16 mouse cellular contexts compared by ENCODE assay signal in genomic region chr11:75540209-75540608, GRCm38 (mm10). TPM values are rescaled to one million over a fixed set of nuclear protein-coding genes. Genes with fewer than 3 reads are reported as not detected.
A peak's percentile ranks its signal among the peaks of the same experiment; 100 is the strongest.
DNase-seq lines count a peak whose midpoint lies in the region; ATAC-seq and TF ChIP-seq lines count a peak whose summit lies in the region.
"Had no signal": no experiment of that assay in that cellular context is flagged by ENCODE, and none has a peak within 500 bp of the region (broad histone marks: within the 10 kb centered on the region; RNA-seq: fewer than 3 reads in every experiment).

No protein-coding gene starts in this region.

- no peak for DNase-seq in cerebellum, adult 2 months
- DNase-seq in cerebellum, adult 18-20 months = no peak
- DNase-seq in lung, postnatal 0 days (ENCODE audit: low spot score) = no peak
- DNase-seq in lung, adult 18-20 months = no peak
- DNase-seq in liver, embryonic 13.5 days = no peak
- no peak for DNase-seq in adrenal gland, postnatal 25 days
- DNase-seq: heart, adult 2 months; kidney, adult 9 months; kidney, postnatal 4 days; lung, postnatal 4 days had no signal

- peak overlapping the region; percentile 78 for H3K27ac ChIP-seq in cerebellum, adult 2 months (ENCODE audit: insufficient read depth, low read length)
- H3K27ac ChIP-seq in heart, embryonic 16.5 days (ENCODE audit: low read length) = peak overlapping the region; percentile 36; the same call in 1 of the 2 replicates
- H3K27ac ChIP-seq in heart, embryonic 12.5 days (ENCODE audit: poor library complexity, severe bottlenecking) = no peak overlapping the region
- H3K27ac ChIP-seq in lung, postnatal 0 days (ENCODE audit: low read length) = 0 out of 2 replicates have a peak overlapping the region, but pooled peaks have one; percentile 14
- peak overlapping the region; percentile 26; the same call in 1 of the 2 replicates for H3K27ac ChIP-seq in liver, embryonic 13.5 days
- H3K27ac ChIP-seq: embryonic facial prominence, embryonic 13.5 days; heart, adult 2 months had no signal

- 35% methylated on average over 8 of the region's 8 CpGs for WGBS in cerebellum, adult 2 months
- 87% methylated on average over 8 of the region's 8 CpGs for WGBS in heart, embryonic 16.5 days
- 78% methylated on average over 8 of the region's 8 CpGs for WGBS in heart, embryonic 12.5 days
- WGBS in lung, postnatal 0 days = 77% methylated on average over 8 of the region's 8 CpGs
- 77% methylated on average over 8 of the region's 8 CpGs for WGBS in liver, embryonic 13.5 days (ENCODE audit: insufficient replicate concordance)

- no peak overlapping the region for H3K9ac ChIP-seq in heart, embryonic 16.5 days (ENCODE audit: low read length)
- no peak overlapping the region for H3K9ac ChIP-seq in heart, embryonic 12.5 days
- no peak overlapping the region for H3K9ac ChIP-seq in lung, postnatal 0 days (replicated peaks; ENCODE audit: low read depth)
- H3K9ac ChIP-seq in liver, embryonic 13.5 days = no peak overlapping the region
- H3K9ac ChIP-seq: embryonic facial prominence, embryonic 13.5 days had no signal

- no peaks in the 10 kb centered on the region for H3K36me3 ChIP-seq in heart, embryonic 16.5 days (ENCODE audit: control insufficient read depth, insufficient read depth)
- no peaks in the 10 kb centered on the region for H3K36me3 ChIP-seq in heart, embryonic 12.5 days
- no peaks in the 10 kb centered on the region for H3K36me3 ChIP-seq in lung, postnatal 0 days (ENCODE audit: insufficient read depth, low read length)
- H3K36me3 ChIP-seq in liver, embryonic 13.5 days = no peaks in the 10 kb centered on the region
- H3K36me3 ChIP-seq: embryonic facial prominence, embryonic 13.5 days; limb, embryonic 10.5 days had no signal

- TF ChIP-seq CTCF in cerebellum, adult 2 months (IDR thresholded peaks at IDR 0.05; ENCODE audit: borderline replicate concordance, insufficient read depth, low read depth, low read length) = no peak
- TF ChIP-seq CTCF in lung, postnatal 0 days (IDR thresholded peaks at IDR 0.05) = no peak

- H3K4me1 ChIP-seq in cerebellum, adult 2 months (ENCODE audit: control insufficient read depth, insufficient read depth, low read length) = peaks cover 73% of the 10 kb centered on the region
- peaks cover 27% of the 10 kb centered on the region for H3K4me1 ChIP-seq in heart, embryonic 16.5 days (ENCODE audit: control insufficient read depth, insufficient read depth, low read length)
- peaks cover 45% of the 10 kb centered on the region for H3K4me1 ChIP-seq in heart, embryonic 12.5 days (replicated peaks)
- H3K4me1 ChIP-seq in lung, postnatal 0 days (ENCODE audit: insufficient read depth, low read depth, low read length) = peaks cover 19% of the 10 kb centered on the region
- peaks cover 68% of the 10 kb centered on the region for H3K4me1 ChIP-seq in liver, embryonic 13.5 days (replicated peaks)

- TF ChIP-seq POLR2A in cerebellum, adult 2 months (IDR thresholded peaks at IDR 0.05; ENCODE audit: borderline replicate concordance, insufficient read depth, low read length) = no peak

- H3K4me2 ChIP-seq in heart, embryonic 16.5 days (ENCODE audit: low read depth, low read length) = no peak overlapping the region
- H3K4me2 ChIP-seq in heart, embryonic 12.5 days = no peak overlapping the region
- H3K4me2 ChIP-seq in lung, postnatal 0 days (replicated peaks; ENCODE audit: low read depth, low read length) = no peak overlapping the region
- no peak overlapping the region for H3K4me2 ChIP-seq in liver, embryonic 13.5 days
- H3K4me2 ChIP-seq: embryonic facial prominence, embryonic 13.5 days had no signal

- TF ChIP-seq EP300 in lung, postnatal 0 days (IDR thresholded peaks at IDR 0.05) = no peak

- no peak overlapping the region for H3K4me3 ChIP-seq in cerebellum, adult 2 months (replicated peaks; ENCODE audit: insufficient read depth, low read depth, low read length)
- no peak overlapping the region for H3K4me3 ChIP-seq in heart, embryonic 16.5 days (ENCODE audit: low read length)
- no peak overlapping the region for H3K4me3 ChIP-seq in heart, embryonic 12.5 days
- H3K4me3 ChIP-seq in lung, postnatal 0 days (ENCODE audit: low read depth, low read length) = no peak overlapping the region
- H3K4me3 ChIP-seq in liver, embryonic 13.5 days (replicated peaks) = no peak overlapping the region
- H3K4me3 ChIP-seq: embryonic facial prominence, embryonic 13.5 days; heart, adult 2 months; limb, embryonic 10.5 days had no signal

- no peaks in the 10 kb centered on the region for H3K27me3 ChIP-seq in cerebellum, adult 2 months (ENCODE audit: control insufficient read depth, insufficient read depth, low read length)
- H3K27me3 ChIP-seq in heart, embryonic 16.5 days (ENCODE audit: control insufficient read depth, insufficient read depth, low read length) = no peaks in the 10 kb centered on the region
- 0 out of 2 replicates have a peak, but pooled peaks cover 5% of the 10 kb centered on the region for H3K27me3 ChIP-seq in heart, embryonic 12.5 days (replicated peaks)
- no peaks in the 10 kb centered on the region for H3K27me3 ChIP-seq in lung, postnatal 0 days (replicated peaks; ENCODE audit: insufficient read depth, low read length)
- H3K27me3 ChIP-seq in liver, embryonic 13.5 days = no peaks in the 10 kb centered on the region
- H3K27me3 ChIP-seq: CH12.LX; embryonic facial prominence, embryonic 13.5 days had no signal

- H3K9me3 ChIP-seq in heart, embryonic 16.5 days (replicated peaks; ENCODE audit: control insufficient read depth, low read length) = no peaks in the 10 kb centered on the region
- H3K9me3 ChIP-seq in heart, embryonic 12.5 days (replicated peaks) = no peaks in the 10 kb centered on the region
- no peaks in the 10 kb centered on the region for H3K9me3 ChIP-seq in lung, postnatal 0 days (ENCODE audit: low read length)
- no peaks in the 10 kb centered on the region for H3K9me3 ChIP-seq in liver, embryonic 13.5 days (replicated peaks)
- H3K9me3 ChIP-seq: embryonic facial prominence, embryonic 13.5 days; limb, embryonic 10.5 days had no signal

- ATAC-seq in heart, embryonic 16.5 days (replicated peaks; ENCODE audit: extremely low read depth, insufficient read depth, low FRiP score) = no peak
- no peak for ATAC-seq in heart, embryonic 12.5 days (ENCODE audit: insufficient number of reproducible peaks, low FRiP score)
- no peak for ATAC-seq in lung, postnatal 0 days
- ATAC-seq in liver, embryonic 13.5 days (ENCODE audit: low read depth) = no peak

RNA-seq across cellular contexts. Expression of gene Slc43a2, which starts 8.7 kb away (rescaled TPM):
- polyA plus RNA-seq in cerebellum, adult 2 months (2012; rRNA removed) = 57.4 and 67.1 TPM in 2 replicates
- 3.0 and 4.3 TPM in 2 replicates for polyA plus RNA-seq in heart, embryonic 16.5 days (2015; fragmentation: Nextera tagmentation; extraction: Ambion mirVana)
- 4.1 and 4.3 TPM in 2 replicates for polyA plus RNA-seq in heart, embryonic 12.5 days (2016; fragmentation: Nextera tagmentation; extraction: Ambion mirVana)
- polyA plus RNA-seq in lung, postnatal 0 days (2015; fragmentation: Nextera tagmentation; extraction: Ambion mirVana) = 18.2 and 24.0 TPM in 2 replicates
- 3.7 and 5.9 TPM in 2 replicates for polyA plus RNA-seq in liver, embryonic 13.5 days (2015; fragmentation: Nextera tagmentation; extraction: Ambion mirVana)
- total RNA-seq in adrenal gland, postnatal 25 days (2021) = 23.0 and 24.0 TPM in 2 replicates

RNA-seq across cellular contexts. Expression of gene Scarf1, which starts 26.9 kb away (rescaled TPM):
- polyA plus RNA-seq in cerebellum, adult 2 months (2012; rRNA removed) = 3.3 and 3.4 TPM in 2 replicates
- polyA plus RNA-seq in heart, embryonic 16.5 days (2015; fragmentation: Nextera tagmentation; extraction: Ambion mirVana) = 11.0 and 14.0 TPM in 2 replicates
- polyA plus RNA-seq in heart, embryonic 12.5 days (2016; fragmentation: Nextera tagmentation; extraction: Ambion mirVana) = 12.3 and 13.8 TPM in 2 replicates
- polyA plus RNA-seq in lung, postnatal 0 days (2015; fragmentation: Nextera tagmentation; extraction: Ambion mirVana) = 18.5 and 21.2 TPM in 2 replicates
- 2.6 and 3.0 TPM in 2 replicates for polyA plus RNA-seq in liver, embryonic 13.5 days (2015; fragmentation: Nextera tagmentation; extraction: Ambion mirVana)
- 9.4 and 10.0 TPM in 2 replicates for total RNA-seq in adrenal gland, postnatal 25 days (2021)

RNA-seq across cellular contexts. Expression of gene Rilp, which starts 30.3 kb away (rescaled TPM):
- polyA plus RNA-seq in cerebellum, adult 2 months (2012; rRNA removed) = 5.4 and 5.7 TPM in 2 replicates
- polyA plus RNA-seq in heart, embryonic 16.5 days (2015; fragmentation: Nextera tagmentation; extraction: Ambion mirVana) = 11.0 and 13.3 TPM in 2 replicates
- polyA plus RNA-seq in heart, embryonic 12.5 days (2016; fragmentation: Nextera tagmentation; extraction: Ambion mirVana) = 1.4 and 2.3 TPM in 2 replicates
- polyA plus RNA-seq in lung, postnatal 0 days (2015; fragmentation: Nextera tagmentation; extraction: Ambion mirVana) = 12.4 and 15.7 TPM in 2 replicates
- 1.4 and 1.6 TPM in 2 replicates for polyA plus RNA-seq in liver, embryonic 13.5 days (2015; fragmentation: Nextera tagmentation; extraction: Ambion mirVana)
- 12.7 and 14.6 TPM in 2 replicates for total RNA-seq in adrenal gland, postnatal 25 days (2021)
- total RNA-seq: hematopoietic stem cell, adult 5-6 weeks had no signal
- polyA plus RNA-seq: embryonic facial prominence, embryonic 13.5 days had no signal

RNA-seq across cellular contexts. Expression of gene Pitpna, which starts 47.7 kb away (rescaled TPM):
- polyA plus RNA-seq in cerebellum, adult 2 months (2012; rRNA removed) = 295 and 319 TPM in 2 replicates
- polyA plus RNA-seq in heart, embryonic 16.5 days (2015; fragmentation: Nextera tagmentation; extraction: Ambion mirVana) = 68.0 and 78.0 TPM in 2 replicates
- polyA plus RNA-seq in heart, embryonic 12.5 days (2016; fragmentation: Nextera tagmentation; extraction: Ambion mirVana) = 75.3 and 80.1 TPM in 2 replicates
- 71.1 and 74.4 TPM in 2 replicates for polyA plus RNA-seq in lung, postnatal 0 days (2015; fragmentation: Nextera tagmentation; extraction: Ambion mirVana)
- polyA plus RNA-seq in liver, embryonic 13.5 days (2015; fragmentation: Nextera tagmentation; extraction: Ambion mirVana) = 33.2 and 38.3 TPM in 2 replicates
- 182 and 184 TPM in 2 replicates for total RNA-seq in adrenal gland, postnatal 25 days (2021)

RNA-seq across cellular contexts. Expression of gene Prpf8, which starts 53.6 kb away (rescaled TPM):
- 110 and 123 TPM in 2 replicates for polyA plus RNA-seq in cerebellum, adult 2 months (2012; rRNA removed)
- 31.4 and 34.1 TPM in 2 replicates for polyA plus RNA-seq in heart, embryonic 16.5 days (2015; fragmentation: Nextera tagmentation; extraction: Ambion mirVana)
- polyA plus RNA-seq in heart, embryonic 12.5 days (2016; fragmentation: Nextera tagmentation; extraction: Ambion mirVana) = 41.3 and 42.7 TPM in 2 replicates
- 19.7 and 22.5 TPM in 2 replicates for polyA plus RNA-seq in lung, postnatal 0 days (2015; fragmentation: Nextera tagmentation; extraction: Ambion mirVana)
- 28.2 and 31.5 TPM in 2 replicates for polyA plus RNA-seq in liver, embryonic 13.5 days (2015; fragmentation: Nextera tagmentation; extraction: Ambion mirVana)
- total RNA-seq in adrenal gland, postnatal 25 days (2021) = 147 and 166 TPM in 2 replicates
